Mouse (Mus musculus): Measurements from ENCODE around the gene Nfkb2. TPM values are rescaled to one million over a fixed set of nuclear protein-coding genes. Genes with fewer than 3 reads are reported as not detected.

Nfkb2 gene
- polyA plus RNA-seq, 1 experiment from 2014 or later, result 2.1 TPM

DNA sequence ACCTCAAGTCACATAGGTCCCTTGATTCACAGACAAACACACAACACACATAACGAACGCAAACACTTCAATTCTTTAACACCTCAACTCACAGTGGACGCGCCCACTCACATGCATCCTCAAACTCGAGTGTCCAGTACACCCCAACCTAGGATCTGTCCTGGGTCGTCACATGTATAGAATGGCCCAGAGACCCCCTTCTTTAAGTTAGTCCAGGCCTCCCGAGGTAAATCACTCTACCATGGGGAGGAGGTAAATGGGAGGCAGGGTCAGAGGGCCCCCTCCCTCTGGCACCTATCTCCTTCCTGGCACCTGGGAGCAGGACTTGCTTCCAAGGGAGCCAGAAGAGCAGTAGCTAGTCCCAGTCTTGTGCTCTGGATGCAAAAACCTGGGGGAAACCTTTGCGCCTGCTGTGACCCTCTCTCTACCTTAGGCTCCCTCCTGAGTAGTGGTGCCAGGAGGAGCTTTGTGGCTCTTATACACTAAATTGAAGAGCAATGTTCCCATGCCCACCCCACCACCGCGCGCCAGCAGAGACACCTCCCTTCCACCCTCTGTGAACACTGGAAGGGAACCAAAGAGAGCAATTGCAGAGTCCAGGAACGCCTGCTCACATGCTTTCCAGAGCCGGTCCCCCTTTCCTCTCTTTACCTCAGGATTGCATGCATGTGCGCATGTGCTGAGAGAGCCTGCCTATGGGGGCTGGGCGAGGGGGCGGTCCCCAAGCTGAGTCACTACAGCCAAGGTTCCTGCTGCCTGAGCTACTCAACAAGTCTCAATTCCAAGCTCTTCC, 14.7 kb downstream of the Nfkb2 start:
- peak overlapping the region; percentile 54 for H3K4me3 ChIP-seq (replicated peaks; ENCODE audit: low read depth, low read length)
- H3K9me3 ChIP-seq (ENCODE audit: control insufficient read depth, low read length), result no peaks in the 10 kb centered on the region
- ATAC-seq (ENCODE audit: low FRiP score, low TSS enrichment) (peak; percentile 41; the same call in 1 of the 2 replicates), DNase-seq (peak; percentile 87)
- peaks cover 52% of the 10 kb centered on the region for H3K4me1 ChIP-seq (ENCODE audit: control insufficient read depth, insufficient read depth, low read length)
- peaks cover 18% of the 10 kb centered on the region for H3K36me3 ChIP-seq (ENCODE audit: control insufficient read depth, insufficient read depth, low read length)
- WGBS, result 11% methylated on average over 16 of the region's 16 CpGs
- H3K27ac ChIP-seq (replicated peaks; ENCODE audit: low read depth, low read length), result 0 out of 2 replicates have a peak overlapping the region, but pooled peaks have one; percentile 6
- H3K4me2 ChIP-seq (ENCODE audit: low read length), result peak overlapping the region; percentile 73
- H3K27me3 ChIP-seq (ENCODE audit: control insufficient read depth, insufficient read depth, low read length), result peaks cover 49% of the 10 kb centered on the region
- H3K9ac ChIP-seq (replicated peaks; ENCODE audit: low read length), result no peak overlapping the region

DNA sequence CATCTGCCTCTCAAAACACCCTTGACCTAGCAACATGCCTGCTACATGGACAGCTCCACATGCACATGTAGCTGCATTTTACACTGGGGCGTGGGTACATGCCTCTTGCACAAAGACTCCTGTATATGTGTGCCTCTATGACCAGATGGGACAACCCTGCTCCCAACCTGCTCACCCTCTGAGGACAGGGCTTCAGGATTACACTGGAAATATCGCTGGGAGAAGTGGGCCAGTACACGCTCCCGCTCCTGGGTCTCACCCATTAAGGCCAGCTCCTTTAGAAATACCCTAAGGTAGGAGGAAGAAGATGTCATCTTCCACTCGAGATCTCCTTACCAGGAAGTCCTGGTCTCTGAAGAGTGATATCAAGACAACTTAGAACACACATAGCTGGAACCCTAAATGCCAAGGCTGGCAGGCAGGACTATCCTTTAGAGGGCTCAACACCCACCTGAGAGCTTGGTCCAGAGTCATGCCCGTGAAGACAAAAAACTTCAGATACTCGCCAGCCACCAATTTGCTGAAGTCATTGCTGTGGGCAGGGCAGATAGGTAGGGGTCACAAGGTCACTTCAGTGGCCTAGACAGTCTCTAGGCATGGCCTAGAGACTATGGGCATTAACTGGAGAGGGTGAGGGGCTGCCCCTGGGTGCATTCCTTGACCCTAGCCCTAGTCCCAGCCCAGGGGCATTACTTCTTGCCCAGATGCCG, 16.1 kb downstream of the Nfkb2 start:
- H3K4me1 ChIP-seq (ENCODE audit: control insufficient read depth, insufficient read depth, low read length), result peaks cover 59% of the 10 kb centered on the region
- H3K27me3 ChIP-seq (ENCODE audit: control insufficient read depth, insufficient read depth, low read length), result peaks cover 35% of the 10 kb centered on the region
- H3K27ac ChIP-seq (replicated peaks; ENCODE audit: low read depth, low read length), result 0 out of 2 replicates have a peak overlapping the region, but pooled peaks have one; percentile 78
- no peak overlapping the region for H3K9ac ChIP-seq (replicated peaks; ENCODE audit: low read length)
- no peak overlapping the region for H3K4me2 ChIP-seq (ENCODE audit: low read length)
- 83% methylated on average over 8 of the region's 8 CpGs for WGBS
- H3K9me3 ChIP-seq (ENCODE audit: control insufficient read depth, low read length), result no peaks in the 10 kb centered on the region
- ATAC-seq (ENCODE audit: low FRiP score, low TSS enrichment) (no peak), DNase-seq (no peak)
- H3K36me3 ChIP-seq (ENCODE audit: control insufficient read depth, insufficient read depth, low read length), result peaks cover 5% of the 10 kb centered on the region; the same call in 1 of the 2 replicates
- no peak overlapping the region for H3K4me3 ChIP-seq (replicated peaks; ENCODE audit: low read depth, low read length)

DNA sequence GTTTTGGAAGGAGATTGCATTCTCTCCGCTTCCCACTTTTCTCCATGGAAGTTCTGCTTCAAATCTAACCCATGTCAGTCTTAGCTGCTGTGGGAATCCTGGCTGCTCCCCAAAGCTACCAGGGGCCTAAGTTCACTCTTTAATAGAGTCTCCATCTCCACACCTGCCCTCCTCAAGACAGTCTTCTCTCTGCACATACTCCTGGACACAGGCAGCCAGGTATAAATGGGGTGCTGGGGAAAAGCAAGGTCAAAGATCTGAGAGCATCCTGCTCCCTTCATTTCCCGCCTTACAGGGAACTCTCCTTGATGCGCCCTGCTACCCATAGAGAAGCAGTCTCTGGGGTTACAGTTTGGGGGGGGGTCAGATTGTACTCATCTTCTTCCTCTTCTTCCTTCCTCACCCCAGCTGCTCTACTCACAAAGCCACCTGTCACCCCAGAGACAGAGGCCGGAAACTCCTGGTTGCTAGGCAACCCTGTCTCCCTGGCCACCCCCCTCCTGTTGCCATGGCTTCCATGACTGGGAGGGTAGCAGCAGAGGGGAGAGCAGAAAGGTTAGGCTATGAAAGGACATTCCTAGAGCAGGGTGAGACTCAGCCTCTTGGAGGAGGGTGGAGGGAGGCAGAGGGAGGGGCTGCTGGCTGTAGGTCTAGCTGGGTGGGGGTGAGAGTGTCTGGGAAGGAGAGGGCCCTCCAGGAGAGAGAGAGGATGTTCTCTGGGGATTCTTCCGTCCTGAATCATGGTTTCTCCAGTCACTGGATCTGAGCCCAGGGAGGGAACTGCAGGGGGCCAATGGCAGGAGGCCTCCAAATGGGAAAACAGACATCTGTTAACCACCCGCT, 17.2 kb downstream of the Nfkb2 start:
- Histone ChIP-seq H3K9ac (replicated peaks; ENCODE audit: low read length) (no peak overlapping the region; the same call in 1 of the 2 replicates), H3K27me3 (ENCODE audit: control insufficient read depth, insufficient read depth, low read length) (peaks cover 24% of the 10 kb centered on the region), H3K27ac (replicated peaks; ENCODE audit: low read depth, low read length) (peak overlapping the region; percentile 78), H3K4me1 (ENCODE audit: control insufficient read depth, insufficient read depth, low read length) (peaks cover 57% of the 10 kb centered on the region), H3K4me2 (ENCODE audit: low read length) (peak overlapping the region; percentile 44), H3K9me3 (ENCODE audit: control insufficient read depth, low read length) (no peaks in the 10 kb centered on the region), H3K4me3 (replicated peaks; ENCODE audit: low read depth, low read length) (no peak overlapping the region), H3K36me3 (ENCODE audit: control insufficient read depth, insufficient read depth, low read length) (peaks cover 5% of the 10 kb centered on the region; the same call in 1 of the 2 replicates)
- 18% methylated on average over 6 of the region's 6 CpGs for WGBS
- DNase-seq (peak; percentile 86), ATAC-seq (ENCODE audit: low FRiP score, low TSS enrichment) (peak; percentile 74)

DNA sequence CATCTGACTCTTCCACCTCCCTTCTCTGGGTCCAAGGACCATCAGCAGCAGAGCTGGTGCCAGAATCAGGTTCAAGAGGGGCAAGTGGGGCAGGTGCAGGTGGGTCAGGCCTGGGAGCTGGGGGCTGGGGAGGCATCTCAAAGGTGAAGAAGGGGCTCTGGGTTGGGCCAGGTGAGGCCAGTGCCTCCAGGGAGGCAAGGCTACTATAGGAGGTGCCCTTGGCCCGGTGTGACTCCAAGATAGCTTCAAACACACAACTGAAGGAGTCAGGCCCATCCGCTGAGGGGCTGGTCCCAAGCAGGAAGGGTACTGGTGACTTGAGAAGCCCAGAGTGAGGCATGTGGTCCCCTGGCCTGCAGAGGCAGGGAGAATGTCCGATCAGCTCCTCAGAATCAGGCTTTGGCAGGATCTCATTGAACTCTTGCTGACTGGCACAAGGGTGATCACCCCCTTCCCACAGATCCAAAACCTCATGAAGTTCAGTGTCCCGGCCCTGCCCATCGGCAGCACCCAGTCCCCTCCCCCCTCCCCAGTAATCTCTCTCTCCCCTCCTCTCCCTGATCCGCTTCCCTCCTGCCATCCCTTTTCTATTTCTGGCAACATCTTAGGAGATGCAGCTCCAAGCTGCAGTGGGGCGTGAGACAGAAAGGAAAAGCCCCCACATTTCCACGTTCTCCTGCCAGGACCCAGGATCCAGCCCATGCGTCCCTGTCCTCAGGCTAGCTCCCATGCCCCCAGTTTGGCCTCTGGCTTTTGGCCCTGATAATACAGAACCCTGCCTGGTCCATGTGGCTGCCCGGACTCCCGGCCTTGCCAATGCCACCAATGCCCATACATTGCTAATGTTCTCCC, 18.2 kb downstream of the Nfkb2 start:
- no peak for DNase-seq
- 55% methylated on average over 11 of the region's 11 CpGs for WGBS
- H3K36me3 ChIP-seq (ENCODE audit: control insufficient read depth, insufficient read depth, low read length), result peaks cover 5% of the 10 kb centered on the region; the same call in 1 of the 2 replicates
- no peak for ATAC-seq (ENCODE audit: low FRiP score, low TSS enrichment)
- peaks cover 56% of the 10 kb centered on the region for H3K4me1 ChIP-seq (ENCODE audit: control insufficient read depth, insufficient read depth, low read length)
- H3K27me3 ChIP-seq (ENCODE audit: control insufficient read depth, insufficient read depth, low read length), result peaks cover 14% of the 10 kb centered on the region
- peak overlapping the region; percentile 18; the same call in 1 of the 2 replicates for H3K9ac ChIP-seq (replicated peaks; ENCODE audit: low read length)
- H3K9me3 ChIP-seq (ENCODE audit: control insufficient read depth, low read length), result no peaks in the 10 kb centered on the region
- no peak overlapping the region for H3K4me3 ChIP-seq (replicated peaks; ENCODE audit: low read depth, low read length)
- peak overlapping the region; percentile 44 for H3K4me2 ChIP-seq (ENCODE audit: low read length)
- peak overlapping the region; percentile 78 for H3K27ac ChIP-seq (replicated peaks; ENCODE audit: low read depth, low read length)

DNA sequence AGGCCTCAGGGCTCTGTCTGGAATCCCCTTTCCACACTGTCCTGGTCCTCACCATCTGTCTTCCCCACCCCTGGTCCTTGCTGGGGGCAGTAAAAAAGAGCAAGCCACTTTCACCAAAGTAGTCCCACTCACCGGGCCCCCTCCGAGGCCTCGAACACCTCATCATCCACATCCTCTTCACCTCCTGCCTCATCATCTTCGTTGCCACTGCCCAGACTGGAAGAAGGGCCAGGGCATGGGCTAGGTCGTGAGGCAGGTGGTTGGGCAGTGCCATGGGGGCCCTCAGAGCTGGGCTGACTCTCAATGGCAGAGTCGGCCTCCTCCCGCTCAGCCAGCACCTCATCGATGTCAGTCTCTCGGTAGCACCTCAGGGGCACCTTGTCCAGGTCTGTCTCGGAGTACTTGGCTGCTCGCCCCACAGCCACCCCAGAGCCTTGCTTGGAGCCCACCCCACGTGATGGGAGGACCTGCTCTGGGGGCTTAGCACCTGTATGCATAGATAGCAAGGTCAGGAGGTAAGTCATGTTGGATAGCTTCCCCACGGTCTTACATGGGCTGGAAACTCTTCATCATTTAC, 19.0 kb downstream of the Nfkb2 start:
- Histone ChIP-seq H3K9ac (replicated peaks; ENCODE audit: low read length) (no peak overlapping the region; the same call in 1 of the 2 replicates), H3K27ac (replicated peaks; ENCODE audit: low read depth, low read length) (peak overlapping the region; percentile 78), H3K9me3 (ENCODE audit: control insufficient read depth, low read length) (no peaks in the 10 kb centered on the region), H3K4me1 (ENCODE audit: control insufficient read depth, insufficient read depth, low read length) (peaks cover 58% of the 10 kb centered on the region), H3K27me3 (ENCODE audit: control insufficient read depth, insufficient read depth, low read length) (peaks cover 9% of the 10 kb centered on the region; the same call in 1 of the 2 replicates), H3K36me3 (ENCODE audit: control insufficient read depth, insufficient read depth, low read length) (peaks cover 5% of the 10 kb centered on the region; the same call in 1 of the 2 replicates), H3K4me2 (ENCODE audit: low read length) (peak overlapping the region; percentile 44), H3K4me3 (replicated peaks; ENCODE audit: low read depth, low read length) (no peak overlapping the region)
- 86% methylated on average over 13 of the region's 13 CpGs for WGBS
- ATAC-seq (ENCODE audit: low FRiP score, low TSS enrichment), result no peak
- no peak for DNase-seq

DNA sequence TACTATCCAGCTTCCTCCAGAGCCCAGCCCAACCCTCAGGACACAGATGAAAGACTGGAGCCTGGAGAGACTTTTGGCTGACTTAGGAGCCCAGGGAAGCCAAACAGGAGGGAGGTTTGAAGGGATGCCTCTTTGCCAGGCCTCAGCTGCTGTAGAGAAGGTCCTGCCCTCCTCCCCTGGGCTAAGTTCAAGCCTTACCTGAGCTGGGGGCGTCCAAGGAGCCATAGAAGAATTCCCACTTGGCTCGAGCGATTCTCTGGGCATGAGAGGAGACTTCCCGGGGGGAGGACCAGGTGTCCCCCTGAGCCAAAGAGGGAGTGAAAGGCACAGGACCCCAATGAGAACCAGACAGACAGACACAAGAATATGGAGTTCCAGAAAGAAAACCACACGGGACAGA, 19.6 kb downstream of the Nfkb2 start:
- whole genome bisulfite sequencing, result 76% methylated on average over 5 of the region's 5 CpGs
- Histone ChIP-seq H3K9me3 (ENCODE audit: control insufficient read depth, low read length) (no peaks in the 10 kb centered on the region), H3K27ac (replicated peaks; ENCODE audit: low read depth, low read length) (no peak overlapping the region), H3K4me3 (replicated peaks; ENCODE audit: low read depth, low read length) (no peak overlapping the region), H3K27me3 (ENCODE audit: control insufficient read depth, insufficient read depth, low read length) (0 out of 2 replicates have a peak, but pooled peaks cover 6% of the 10 kb centered on the region), H3K9ac (replicated peaks; ENCODE audit: low read length) (no peak overlapping the region; the same call in 1 of the 2 replicates), H3K36me3 (ENCODE audit: control insufficient read depth, insufficient read depth, low read length) (peaks cover 5% of the 10 kb centered on the region; the same call in 1 of the 2 replicates), H3K4me2 (ENCODE audit: low read length) (0 out of 2 replicates have a peak overlapping the region, but pooled peaks have one; percentile 10), H3K4me1 (ENCODE audit: control insufficient read depth, insufficient read depth, low read length) (peaks cover 52% of the 10 kb centered on the region)
- no peak for DNase-seq
- no peak for ATAC-seq (ENCODE audit: low FRiP score, low TSS enrichment)

DNA sequence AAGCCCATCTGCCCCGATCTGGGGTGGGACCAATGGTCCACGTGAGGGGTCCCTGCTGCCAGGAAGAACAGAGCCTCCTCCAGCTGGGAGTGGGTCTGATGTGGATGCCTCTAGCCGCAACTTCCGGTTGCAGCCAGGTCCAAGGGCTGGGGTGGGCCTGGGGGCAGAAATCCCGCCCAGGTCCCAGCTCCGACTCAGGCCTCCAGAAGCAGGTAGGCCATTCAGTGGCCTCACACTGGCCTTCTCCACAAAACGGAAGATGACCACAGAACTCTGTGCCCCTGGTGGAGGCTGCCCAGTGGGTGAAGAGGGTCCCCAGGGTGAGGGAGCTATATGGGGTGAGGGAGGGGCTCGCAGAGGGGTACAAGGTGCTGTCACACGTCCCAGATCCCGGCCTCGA, 20.2 kb downstream of the Nfkb2 start:
- peaks cover 50% of the 10 kb centered on the region for H3K4me1 ChIP-seq (ENCODE audit: control insufficient read depth, insufficient read depth, low read length)
- 82% methylated on average over 11 of the region's 11 CpGs for WGBS
- ATAC-seq (ENCODE audit: low FRiP score, low TSS enrichment), result no peak

More for the DNA sequence above, 20.2 kb downstream of the Nfkb2 start:
- Histone ChIP-seq H3K9ac (replicated peaks; ENCODE audit: low read length) (peak overlapping the region; percentile 7; the same call in 1 of the 2 replicates), H3K9me3 (ENCODE audit: control insufficient read depth, low read length) (no peaks in the 10 kb centered on the region), H3K27ac (replicated peaks; ENCODE audit: low read depth, low read length) (no peak overlapping the region), H3K4me2 (ENCODE audit: low read length) (peak overlapping the region; percentile 99), H3K36me3 (ENCODE audit: control insufficient read depth, insufficient read depth, low read length) (peaks cover 5% of the 10 kb centered on the region; the same call in 1 of the 2 replicates), H3K4me3 (replicated peaks; ENCODE audit: low read depth, low read length) (no peak overlapping the region), H3K27me3 (ENCODE audit: control insufficient read depth, insufficient read depth, low read length) (0 out of 2 replicates have a peak, but pooled peaks cover 6% of the 10 kb centered on the region)
- DNase-seq, result no peak
